Mouse (Mus musculus) left cerebral cortex, postnatal 10 days (tissue): ENCODE measurements around the gene Slc25a3. TPM values are rescaled to one million over a fixed set of nuclear protein-coding genes. Genes with fewer than 3 reads are reported as not detected.

Experiments used
- DNase-seq, 2 experiments: peaks; one replicate each; pipeline ENCODE4 v3.0.0; 2021 to 2022; ENCODE audit warnings: low spot score in 2 of 2, mixed read lengths in 1 of 2; ENCODE audit errors: extremely low spot score in 1 of 2
- intact Hi-C: fragments of 180-260 bp; cut with DNase I; formaldehyde crosslinking; loops from one replicate; pipeline ENCODE4 v1.15.1; 2025
- total RNA-seq, 2 experiments: library from RNA; stranded (reverse); gene quantifications; 2 replicates each; pipeline ENCODE4 v1.2.3; 2021

Gene Slc25a3
- 100 to 1,000 TPM; 550 to 584 TPM for total RNA-seq

DNA sequence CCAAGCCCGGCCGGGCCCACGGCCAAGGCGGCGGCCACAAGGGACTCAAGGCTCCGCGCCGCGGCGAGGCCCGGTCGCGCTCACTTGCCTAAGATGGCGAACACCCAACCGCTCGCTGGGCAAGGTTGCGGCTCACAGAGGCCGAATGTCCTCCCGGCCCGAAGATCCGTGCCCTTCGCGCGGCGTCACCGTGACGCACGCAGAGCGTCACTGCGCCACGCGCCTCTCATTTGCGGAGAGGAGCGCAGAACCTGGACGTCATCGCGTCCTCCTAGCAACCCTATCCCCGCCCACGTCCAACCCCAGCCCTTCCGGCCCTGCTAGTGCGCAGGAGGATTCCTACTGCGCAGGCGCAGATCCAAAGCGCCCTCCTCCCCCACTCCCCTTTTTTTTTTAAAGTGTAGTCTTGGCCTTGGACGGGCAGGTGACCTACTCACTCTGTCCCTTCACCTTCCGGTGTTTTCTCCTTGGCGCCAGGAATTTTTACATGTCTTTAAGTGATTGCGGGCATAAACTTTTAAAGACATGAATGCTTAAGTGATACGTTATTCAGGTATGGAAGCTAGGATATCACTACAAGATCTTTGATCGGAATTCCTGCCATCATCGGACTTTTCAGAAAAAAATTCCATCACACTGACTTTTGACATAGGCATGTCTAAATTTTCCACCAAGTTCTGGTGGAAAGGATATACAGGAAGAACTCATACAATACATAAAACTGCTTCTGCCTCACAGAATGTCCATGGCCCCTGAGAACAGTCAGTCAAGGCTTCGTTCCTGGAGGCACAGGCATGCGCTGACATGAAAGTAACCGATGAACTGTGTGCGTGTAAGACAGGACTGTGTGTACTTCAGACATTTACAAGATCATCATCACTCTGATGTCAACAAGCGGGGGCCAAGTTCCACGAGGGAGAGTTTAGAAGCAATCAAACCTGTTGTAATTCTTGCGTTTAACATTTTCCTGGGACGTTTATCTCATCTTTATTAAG is at the start of gene Slc25a3:
Gene Slc25a3 (minus strand): TSS at position 232 of the 995 bp plus-strand sequence.
- intact Hi-C loops: loop anchor here (5.0 kb wide), 1 partner anchor 42 kb away; the partner anchor contains the start of genes Apaf1 and Ikbip
- DNase-seq: peak; percentile 97 to 99

DNA sequence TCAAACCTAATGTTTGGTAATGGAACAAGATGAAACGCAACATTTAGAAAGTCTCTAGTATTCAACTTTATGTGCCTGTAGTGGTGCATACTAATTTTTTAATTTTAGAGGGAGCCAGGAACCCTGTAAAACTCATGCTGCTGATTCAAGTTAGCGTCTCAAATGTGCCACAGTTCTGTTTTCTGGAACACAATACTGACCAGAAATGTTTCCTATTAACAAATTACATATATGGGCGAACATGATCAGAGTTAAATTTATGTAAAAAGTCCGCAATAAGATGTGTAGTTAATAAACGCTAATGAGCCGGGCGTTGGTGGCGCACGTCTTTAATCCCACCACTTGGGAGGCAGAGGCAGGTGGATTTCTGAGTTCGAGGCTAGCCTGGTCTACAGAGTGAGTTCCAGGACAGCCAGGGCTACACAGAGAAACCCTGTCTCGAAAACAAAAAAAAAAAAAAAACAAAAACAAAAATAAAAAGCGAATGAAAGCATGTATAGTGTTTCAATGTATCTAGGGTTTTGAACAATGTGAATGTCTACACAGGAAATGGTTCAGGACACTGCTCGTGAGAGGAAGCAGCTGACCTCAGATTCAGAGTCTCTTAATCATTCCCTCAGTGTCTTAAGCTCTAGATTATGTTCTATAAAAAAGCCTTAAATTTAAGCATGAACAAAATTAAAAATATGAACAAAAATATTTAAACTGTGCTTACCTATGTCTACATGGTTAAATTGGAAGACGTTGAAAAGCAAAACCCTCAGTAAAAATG is 48.7 kb upstream of the Slc25a3 start:
- no peak for DNase-seq
- intact Hi-C loops: no loop called here

DNA sequence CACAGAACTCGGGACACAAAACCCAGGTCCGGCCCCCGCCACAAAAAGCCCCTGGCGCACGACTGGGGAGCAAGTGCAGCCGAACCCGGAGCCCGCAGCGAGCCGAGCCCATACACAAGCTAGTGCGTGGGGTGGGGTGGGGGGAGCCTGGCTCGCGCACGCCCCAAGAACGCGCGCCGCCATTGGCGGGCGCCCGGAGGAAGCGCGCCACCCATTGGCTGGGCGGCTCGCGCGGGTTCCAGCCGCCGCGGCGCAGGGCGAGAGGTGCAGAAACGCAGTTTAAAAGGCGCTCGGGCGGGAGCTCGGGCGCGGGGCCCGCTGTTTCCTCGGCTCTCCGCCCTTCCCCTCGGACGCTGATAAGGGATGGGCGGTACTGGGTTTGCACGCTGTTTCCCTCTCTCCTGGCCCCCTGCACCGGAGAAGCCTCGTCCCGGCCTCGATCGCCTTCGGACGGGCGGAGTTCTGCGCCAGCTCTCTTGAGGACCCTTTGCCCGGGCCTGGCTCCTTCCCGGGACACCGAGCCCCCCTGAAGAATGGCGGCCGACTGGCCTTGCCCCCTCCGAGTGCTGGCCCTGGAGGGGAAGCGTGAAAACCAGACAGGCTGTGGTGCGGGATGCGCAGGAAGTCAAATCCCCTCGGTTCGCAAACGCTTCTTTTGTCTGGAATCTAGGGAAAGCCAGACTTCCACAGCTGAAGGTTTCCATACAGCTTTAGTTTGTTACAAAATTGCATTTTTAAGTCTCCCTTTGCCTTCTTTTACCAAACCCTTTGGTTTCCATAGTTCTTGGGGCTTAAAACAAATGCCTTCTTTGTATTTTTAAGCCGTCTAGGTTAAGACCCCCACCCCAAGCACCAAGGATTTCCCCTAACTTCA is 47.8 kb upstream of the Slc25a3 start:
- peak; percentile 89 to 93 for DNase-seq
- intact Hi-C loops: no loop called here

DNA sequence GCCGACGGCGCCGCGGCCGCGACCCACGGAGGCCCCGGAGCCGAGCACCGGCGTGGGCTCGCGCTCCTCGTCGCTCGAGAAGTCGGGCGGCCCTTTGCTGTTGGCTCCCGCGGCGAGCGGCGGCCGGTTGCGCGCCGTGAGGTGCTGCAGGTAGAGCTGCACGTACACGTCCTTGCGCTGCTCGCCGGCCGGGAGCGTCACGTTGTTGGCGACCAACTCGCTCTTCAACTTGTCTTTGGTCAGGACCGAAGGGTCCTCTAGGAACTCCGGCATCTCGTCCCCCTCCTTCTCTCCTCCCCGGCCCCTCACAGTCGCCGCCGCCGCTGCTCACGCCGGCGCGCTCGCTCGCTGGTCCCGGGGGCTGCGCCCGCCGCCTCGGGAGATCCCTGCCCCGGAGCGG is 47.2 kb upstream of the Slc25a3 start:
- DNase-seq: peak in 1 of 2 experiments; percentile 61
- intact Hi-C loops: no loop called here

DNA sequence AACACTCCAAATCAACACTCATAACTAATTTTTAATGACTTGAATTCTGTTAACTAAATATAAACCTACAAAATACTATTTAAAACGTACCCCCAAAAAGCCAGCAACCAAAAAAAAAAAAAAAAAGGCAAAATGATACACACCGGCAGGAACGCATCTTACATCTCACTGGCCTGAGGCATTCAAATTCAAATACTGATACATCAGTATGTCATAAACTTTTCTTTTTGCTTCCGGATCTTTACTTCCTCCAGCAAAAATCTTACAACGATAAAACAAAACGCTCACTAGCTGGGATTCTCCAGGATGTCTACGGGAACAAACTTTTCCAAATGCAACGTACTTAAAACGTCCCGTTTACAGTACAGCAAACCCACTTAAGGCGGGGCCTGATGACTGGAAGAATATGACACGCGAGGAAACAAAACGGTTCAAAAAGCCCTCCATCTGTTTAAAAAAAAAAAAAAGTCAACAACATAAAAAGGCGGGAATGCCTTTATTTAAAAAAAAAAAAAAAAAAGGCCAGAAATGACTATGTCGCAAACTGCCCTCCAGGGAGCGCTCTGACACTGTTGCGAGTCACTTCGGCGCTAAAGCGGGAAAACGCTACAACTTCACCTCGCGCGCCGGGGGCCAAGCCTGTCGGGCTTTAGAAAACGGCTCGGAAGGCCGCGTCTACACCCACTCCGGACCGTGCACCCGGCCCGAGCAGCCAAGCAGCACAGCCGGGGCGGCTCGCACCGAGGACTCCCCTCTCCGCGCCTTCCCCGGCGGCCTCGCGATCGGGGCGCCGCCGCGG is 46.5 kb upstream of the Slc25a3 start:
- intact Hi-C loops: no loop called here
- DNase-seq: peak; percentile 65 to 93

DNA sequence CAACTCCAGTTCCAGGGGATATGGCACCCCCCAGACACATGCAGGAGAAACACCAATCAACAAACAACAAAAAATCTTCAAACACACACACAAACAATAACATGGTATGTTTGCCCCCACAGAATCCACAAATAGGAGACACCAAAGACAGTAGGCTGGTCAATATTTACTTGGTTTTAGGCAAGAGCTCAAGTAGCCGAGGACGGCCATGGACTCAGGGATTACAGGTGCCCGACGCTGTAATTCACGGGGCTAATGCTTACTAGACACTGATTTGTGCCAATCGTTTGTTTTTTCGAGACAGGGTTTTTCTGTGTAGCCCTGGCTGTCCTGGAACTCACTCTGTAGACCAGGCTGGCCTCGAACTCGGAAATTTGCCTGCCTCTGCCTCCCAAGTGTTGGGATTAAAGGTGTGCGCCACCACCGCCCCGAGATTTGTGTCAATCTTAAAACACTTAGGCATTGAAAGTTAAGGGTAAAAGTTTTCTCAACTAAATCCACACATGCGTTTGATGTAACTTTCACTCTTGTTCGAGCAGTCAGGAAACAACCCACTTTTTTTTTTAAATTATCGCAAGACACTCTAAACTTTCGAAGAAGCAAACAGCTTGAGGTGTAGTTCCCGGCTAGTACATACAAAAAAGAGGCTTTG is 45.7 kb upstream of the Slc25a3 start:
- intact Hi-C loops: loop anchor here (2.0 kb wide), 1 partner anchor 67 kb away; no protein-coding TSS in a partner anchor
- no peak for DNase-seq

DNA sequence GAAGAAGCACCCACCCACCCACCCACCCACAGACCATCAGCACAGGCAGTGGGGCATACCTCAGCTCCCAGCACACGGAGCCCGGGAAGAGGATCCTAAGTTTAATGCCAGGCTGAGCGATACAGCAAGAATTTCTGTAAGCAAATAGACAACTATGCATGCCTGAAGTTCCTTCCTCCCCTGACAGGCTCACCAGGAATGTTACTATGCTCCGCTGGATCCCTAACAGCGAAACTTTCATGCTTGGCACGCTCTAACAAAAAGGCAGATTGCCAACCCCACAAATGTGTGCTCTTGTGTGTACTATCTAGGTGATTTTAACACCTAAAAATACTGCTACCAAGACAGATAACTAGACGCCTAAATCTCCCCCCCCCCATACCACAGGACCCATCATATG is 43.5 kb upstream of the Slc25a3 start:
- DNase-seq: no peak
- intact Hi-C loops: no loop called here

DNA sequence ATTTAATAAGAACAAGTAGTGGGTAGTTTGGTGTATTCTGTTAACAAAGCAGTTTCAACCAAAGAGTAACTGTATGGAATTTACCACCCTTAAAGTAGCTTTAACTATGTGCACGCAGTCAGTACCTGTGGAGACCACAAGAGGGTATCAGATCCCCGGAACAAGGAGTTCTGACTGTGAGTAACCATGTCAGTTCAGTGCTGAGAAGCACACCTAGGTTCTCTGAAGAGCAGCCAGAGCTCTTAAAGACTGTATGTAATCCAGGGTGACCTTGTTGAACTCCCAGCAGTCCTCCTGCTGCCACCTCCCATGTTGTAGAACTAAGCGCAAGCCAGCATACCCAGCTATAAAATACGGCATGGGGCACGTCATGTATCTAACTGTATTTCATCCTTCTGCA is 43.0 kb upstream of the Slc25a3 start:
- DNase-seq: peak in 1 of 2 experiments; percentile 53
- intact Hi-C loops: no loop called here

DNA sequence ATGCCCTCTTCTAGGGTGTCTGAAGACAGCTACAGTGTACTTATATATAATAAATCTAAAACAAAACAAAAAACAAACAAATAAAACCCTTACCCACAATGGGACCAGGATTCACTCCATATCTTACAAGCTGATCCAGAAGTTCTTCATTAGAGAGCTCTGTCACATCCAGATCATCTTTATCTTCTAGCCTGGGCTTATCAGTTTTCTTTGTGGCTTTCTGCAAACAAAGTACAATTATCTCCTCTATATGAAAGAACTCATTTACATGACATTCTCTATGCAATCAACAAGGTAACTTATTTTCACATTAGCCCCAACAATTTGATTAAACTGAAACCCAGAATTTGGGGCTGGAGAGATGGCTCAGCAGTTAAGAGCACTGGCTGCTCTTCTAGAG is 42.0 kb upstream of the Slc25a3 start:
- DNase-seq: no peak
- intact Hi-C loops: no loop called here

DNA sequence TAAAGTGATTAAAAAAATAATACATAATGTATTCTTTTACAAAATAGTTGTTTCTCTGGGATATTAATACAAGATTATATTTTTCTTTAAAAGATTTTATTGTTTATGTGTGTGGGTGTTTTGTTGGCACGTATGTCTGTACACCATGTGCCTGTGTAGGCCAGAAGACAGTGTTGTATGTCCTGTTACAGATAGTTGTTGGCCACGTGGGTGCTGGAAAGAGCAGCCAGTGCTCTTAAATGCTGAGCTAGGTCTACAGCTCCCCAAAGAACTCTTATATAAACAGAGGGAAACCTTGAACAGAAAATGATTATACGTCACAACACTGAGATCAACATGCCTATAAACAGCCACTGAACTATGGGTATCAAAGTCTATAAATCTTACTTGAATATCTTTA is 40.6 kb upstream of the Slc25a3 start:
- no peak for DNase-seq
- intact Hi-C loops: no loop called here

DNA sequence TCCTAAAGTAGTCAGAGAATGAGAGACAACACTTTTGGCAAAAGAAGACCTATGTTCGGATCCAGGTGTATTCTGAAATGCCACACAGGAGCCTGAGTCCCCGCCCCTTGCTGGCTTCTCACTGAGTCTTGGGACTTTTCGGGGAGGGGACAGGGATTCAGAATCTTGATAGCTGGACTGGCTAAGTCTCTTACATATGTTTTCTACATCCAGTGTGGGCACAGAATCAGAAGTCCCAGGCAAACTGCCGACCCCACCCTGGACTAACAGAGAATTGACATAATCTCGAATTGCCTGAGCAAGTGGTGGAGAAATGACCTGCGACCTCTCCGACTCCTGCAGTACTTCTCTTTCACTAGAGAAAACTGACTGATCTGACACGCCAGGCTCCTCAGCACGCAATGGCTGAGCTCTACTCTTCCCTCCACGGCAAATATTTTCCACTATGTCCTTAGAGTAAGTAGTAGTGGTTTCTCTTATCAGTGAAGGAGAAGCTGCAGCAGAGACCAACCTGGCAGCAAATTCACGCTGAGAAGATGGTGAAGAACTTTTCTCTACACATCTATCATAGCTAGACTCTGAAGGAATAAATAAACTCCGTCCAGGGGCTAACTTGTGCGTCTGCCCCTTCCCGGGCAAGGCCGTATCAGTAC is 38.8 kb upstream of the Slc25a3 start:
- no peak for DNase-seq
- intact Hi-C loops: no loop called here

DNA sequence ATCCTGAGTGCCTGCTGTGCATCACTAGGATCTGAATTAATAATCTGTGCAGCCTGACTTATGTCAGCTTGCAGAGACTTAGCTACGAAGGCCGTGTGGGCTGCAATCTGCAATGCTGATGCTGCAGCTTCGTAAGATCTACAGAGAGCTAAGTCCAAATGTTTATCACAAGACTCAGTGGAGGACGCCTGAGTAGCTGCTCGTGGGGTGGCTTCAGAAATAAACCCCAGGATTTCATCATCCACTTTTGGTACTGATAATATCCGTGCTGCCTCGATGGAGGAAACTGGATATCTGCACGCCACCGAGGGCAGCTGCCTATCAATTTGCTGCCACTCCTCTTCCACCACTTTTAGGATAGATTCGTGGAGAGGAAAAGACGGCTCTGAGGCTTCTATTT is 38.2 kb upstream of the Slc25a3 start:
- DNase-seq: no peak
- intact Hi-C loops: no loop called here

DNA sequence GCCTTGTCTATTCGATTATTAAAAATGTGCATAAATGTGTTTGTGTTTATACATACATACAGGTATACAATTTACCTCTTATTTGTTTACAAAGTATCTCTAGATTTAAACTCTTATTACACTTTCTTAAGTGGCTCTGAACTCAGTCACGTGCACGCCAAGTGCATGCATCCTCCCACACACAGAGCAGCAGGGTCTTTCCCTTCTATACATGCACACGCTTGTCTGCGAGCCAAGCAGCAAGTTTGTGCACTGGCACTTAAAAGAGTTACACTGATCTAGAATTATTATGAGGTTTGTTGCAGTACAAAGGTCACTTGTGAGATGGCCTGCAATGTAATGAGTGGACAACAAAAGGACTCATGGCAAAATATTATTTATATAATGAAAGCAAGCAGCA is 37.1 kb upstream of the Slc25a3 start:
- no peak for DNase-seq
- intact Hi-C loops: no loop called here

DNA sequence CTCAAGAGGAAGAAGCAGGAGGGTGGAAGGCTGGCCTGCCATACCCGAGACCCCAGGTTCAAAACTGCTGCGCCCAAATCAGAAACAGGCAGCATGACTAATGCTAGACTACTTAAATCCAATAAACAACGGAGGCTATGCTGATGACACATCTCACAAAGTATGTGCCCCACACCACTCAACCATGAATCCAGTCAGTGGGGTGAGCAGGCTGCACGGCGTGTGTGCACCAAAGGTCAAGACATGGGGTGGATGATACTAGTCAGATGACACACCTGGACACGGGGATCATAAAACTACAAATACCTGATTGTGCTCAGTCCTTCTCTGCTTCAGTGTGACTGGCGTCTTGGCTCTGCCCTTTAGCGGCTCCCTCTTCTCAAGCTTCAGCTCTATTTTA is 34.6 kb upstream of the Slc25a3 start:
- intact Hi-C loops: no loop called here
- DNase-seq: no peak

DNA sequence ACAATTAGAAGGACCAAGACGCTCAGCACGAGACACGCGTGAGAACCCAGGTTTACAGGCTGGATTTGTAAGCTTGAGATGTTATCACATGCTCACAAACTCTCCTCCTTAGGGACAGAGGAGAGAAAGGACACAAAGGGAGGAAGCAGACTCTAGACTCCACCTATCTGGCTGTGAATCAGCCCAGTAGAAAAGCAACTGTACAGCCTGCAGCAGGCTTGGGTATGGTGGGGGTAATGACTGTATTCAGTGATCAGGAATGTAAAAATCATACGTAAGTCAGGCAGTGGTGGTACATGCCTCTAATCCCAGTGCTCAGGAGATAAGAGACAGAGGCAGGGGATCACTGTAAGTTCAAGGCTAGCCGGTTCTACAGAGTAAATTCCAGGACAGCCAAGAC is 32.5 kb upstream of the Slc25a3 start:
- DNase-seq: no peak
- intact Hi-C loops: no loop called here

DNA sequence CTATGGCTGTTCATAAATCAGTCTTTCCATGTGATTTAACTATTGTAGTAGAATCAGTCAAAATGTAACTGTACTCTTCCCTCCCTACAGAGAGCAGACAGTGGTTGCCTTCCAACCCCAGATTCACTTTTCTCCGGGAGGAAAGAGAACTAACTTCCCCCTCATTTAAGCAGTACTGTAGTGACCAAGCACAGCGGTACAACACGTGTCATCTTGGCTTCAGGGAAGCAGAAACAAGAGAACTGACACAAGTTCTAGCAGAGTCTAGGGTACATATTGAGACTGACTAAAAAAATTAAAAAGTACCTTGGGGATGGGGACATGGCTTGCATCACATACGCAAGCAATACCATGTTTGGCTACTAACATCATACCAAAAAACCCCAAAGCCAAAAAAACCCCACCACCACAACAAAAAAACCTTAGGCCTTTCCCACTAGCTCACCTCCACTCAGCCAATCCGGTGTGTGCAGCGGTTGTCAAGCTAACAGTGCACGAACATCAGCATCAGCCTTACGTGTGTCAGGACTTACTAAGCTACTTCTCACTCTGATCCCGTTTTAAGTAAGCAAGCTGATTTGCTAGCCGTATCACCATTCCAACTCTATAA is 30.1 kb upstream of the Slc25a3 start:
- intact Hi-C loops: no loop called here
- DNase-seq: no peak

DNA sequence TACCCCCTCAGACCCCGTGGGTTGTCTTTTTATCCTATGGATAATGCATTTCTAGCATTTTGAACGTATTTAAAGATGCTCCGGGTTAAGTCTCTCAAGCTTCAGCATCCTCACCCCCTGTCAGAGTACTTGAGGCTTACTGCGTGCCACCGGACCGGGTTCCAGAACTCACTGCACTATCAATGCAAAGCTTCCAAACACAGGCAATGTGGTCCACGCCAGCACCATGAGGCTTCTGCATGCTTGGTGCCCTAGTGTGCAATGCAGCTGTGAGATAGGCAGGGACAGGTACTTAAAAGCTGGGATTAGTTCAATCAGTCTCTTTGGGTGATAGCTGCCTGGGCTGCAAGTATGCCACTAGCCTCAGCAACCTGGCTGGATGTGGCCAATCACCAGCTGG is 21.6 kb upstream of the Slc25a3 start:
- intact Hi-C loops: loop anchor here (10.0 kb wide), 1 partner anchor 421 kb away; no protein-coding TSS in a partner anchor
- DNase-seq: no peak
